Mouse (Mus musculus) liver, postnatal 0 days (tissue): ENCODE measurements around the gene Olfr911-ps1.

Experiments used
- CTCF ChIP-seq: sonication (generic); IDR thresholded peaks from 2 replicates; pipeline ENCODE4 v1.5.1; 2016; ENCODE audit warnings: antibody characterized with exemption, low read depth
- EP300 ChIP-seq: IDR thresholded peaks from 2 replicates; pipeline ENCODE4 v1.6.1; 2016; ENCODE audit warnings: antibody characterized with exemption, low read depth, mild to moderate bottlenecking

DNA sequence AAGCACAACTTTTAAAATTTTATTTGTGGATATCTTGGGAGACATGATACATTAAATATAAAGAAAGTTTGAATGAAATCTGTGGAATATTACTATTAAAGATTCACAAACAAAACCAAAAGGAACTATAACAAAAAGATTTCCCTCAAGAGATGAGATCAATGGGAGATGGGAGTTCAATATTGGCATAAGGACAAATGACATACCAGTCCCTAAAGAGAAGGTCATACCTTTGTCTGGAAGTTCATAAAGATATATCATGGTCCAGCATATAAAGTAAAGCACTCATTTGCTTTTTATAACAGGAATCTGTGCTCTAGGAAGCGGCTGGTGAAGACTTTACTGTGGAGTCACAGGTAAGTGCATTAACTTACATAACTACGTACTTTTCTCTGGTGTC lies 16.2 kb downstream of the Olfr911-ps1 start, which contains the start of gene Olfr910:
- no peak for TF ChIP-seq CTCF
- TF ChIP-seq EP300, result no peak
